Mouse (Mus musculus): Measurements from ENCODE around the gene Slc39a11.

- no peak for TF ChIP-seq CTCF (IDR thresholded peaks at IDR 0.05; ENCODE audit: control insufficient read depth, insufficient read depth, low read length)
- TF ChIP-seq POLR2A (IDR thresholded peaks at IDR 0.05; ENCODE audit: borderline replicate concordance, control insufficient read depth, low read depth, low read length), result no peak
Observed at GRCm38 (mm10) chr11:113504459-113505062, 145.3 kb downstream of the Slc39a11 start.
